Mouse (Mus musculus) spleen, adult 2 months (tissue): ENCODE data around the gene Stim2.

Source experiments
- CTCF ChIP-seq: fragments of 200-500 bp; IDR thresholded peaks from 2 replicates; pipeline ENCODE4 v1.5.1; 2011; ENCODE audit warnings: mild to moderate bottlenecking, inconsistent platforms; ENCODE audit not compliant: insufficient read depth, insufficient read length, insufficient replicate concordance; ENCODE audit errors: extremely low read depth
- POLR2A ChIP-seq: fragments of 200-500 bp; IDR thresholded peaks from 2 replicates; pipeline ENCODE4 v1.6.1; 2011; ENCODE audit warnings: low read depth, low read length, inconsistent platforms

DNA sequence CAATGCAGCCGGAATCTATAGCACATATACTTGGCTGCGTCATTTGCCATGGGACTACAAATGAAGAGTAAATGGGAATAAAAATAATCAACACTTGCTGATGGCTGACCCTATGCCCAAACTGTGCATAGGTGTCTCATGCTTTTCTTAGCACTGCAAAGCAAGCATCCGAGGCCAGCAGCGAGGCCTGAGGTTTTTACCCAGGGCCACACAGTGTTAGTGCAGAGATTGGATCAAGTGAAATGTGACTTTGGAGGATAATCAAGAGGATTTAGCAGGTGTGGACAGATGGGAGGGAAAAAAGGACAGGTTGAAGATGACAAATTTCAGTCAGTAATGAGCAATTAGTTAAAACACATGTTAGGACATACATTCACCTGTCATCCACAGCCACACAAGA lies 162.3 kb downstream of the Stim2 start:
- TF ChIP-seq CTCF = no peak
- TF ChIP-seq POLR2A = no peak
